Mouse (Mus musculus) mesoderm, embryonic 11.5 days (tissue): ENCODE measurements at regions not wholly inside any gene's neighbourhood (a gene's known extent, or its start where the extent isn't known, plus 50 kb on each side); places are given as distances from the start of the nearest gene placed in this dataset.

Source experiments
- DNase-seq: peaks from one replicate; pipeline ENCODE4 v3.0.0-alpha.2; 2012; ENCODE audit warnings: low read depth, low spot score

GRCm38 (mm10) chr2:79086857-79087578 is 168.2 kb upstream of the Itga4 start:
- DNase-seq = no peak

GRCm38 (mm10) chr2:79087600-79088205 is 167.5 kb upstream of the Itga4 start:
- peak; percentile 78 for DNase-seq

- DNase-seq = no peak
Observed at GRCm38 (mm10) chr2:79090273-79090672, 165.0 kb upstream of the Itga4 start.

GRCm38 (mm10) chr2:79094298-79094697 is 160.9 kb upstream of the Itga4 start:
- no peak for DNase-seq

GRCm38 (mm10) chr2:79096532-79097251 is 158.5 kb upstream of the Itga4 start:
- DNase-seq = no peak

GRCm38 (mm10) chr2:79099601-79100000 is 155.6 kb upstream of the Itga4 start:
- no peak for DNase-seq

- DNase-seq = no peak
Observed at GRCm38 (mm10) chr2:79111673-79112072, 143.6 kb upstream of the Itga4 start.

GRCm38 (mm10) chr2:79112076-79112475 is 143.2 kb upstream of the Itga4 start:
- no peak for DNase-seq

GRCm38 (mm10) chr2:79120610-79121345 is 134.4 kb upstream of the Itga4 start:
- DNase-seq = no peak

- no peak for DNase-seq
Observed at GRCm38 (mm10) chr2:79122530-79122929, 132.7 kb upstream of the Itga4 start.

- DNase-seq = no peak
Observed at GRCm38 (mm10) chr2:79124272-79124976, 130.8 kb upstream of the Itga4 start.

- no peak for DNase-seq
Observed at GRCm38 (mm10) chr2:79126170-79126879, 128.9 kb upstream of the Itga4 start.

GRCm38 (mm10) chr2:79126996-79127741 is 128.1 kb upstream of the Itga4 start:
- no peak for DNase-seq

- DNase-seq = no peak
Observed at GRCm38 (mm10) chr2:79127822-79128221, 127.4 kb upstream of the Itga4 start.

- DNase-seq = no peak
Observed at GRCm38 (mm10) chr2:79130660-79131059, 124.6 kb upstream of the Itga4 start.

GRCm38 (mm10) chr2:79131235-79131634 is 124.0 kb upstream of the Itga4 start:
- DNase-seq = no peak

- no peak for DNase-seq
Observed at GRCm38 (mm10) chr2:79131743-79132517, 123.3 kb upstream of the Itga4 start.

- no peak for DNase-seq
Observed at GRCm38 (mm10) chr2:79132518-79132845, 122.7 kb upstream of the Itga4 start.

GRCm38 (mm10) chr2:79134281-79134680 is 120.9 kb upstream of the Itga4 start:
- DNase-seq = no peak
